Mouse (Mus musculus) small intestine, adult 2 months (tissue): ENCODE results near the gene Slc22a5. TPM values are rescaled to one million over a fixed set of nuclear protein-coding genes. Genes with fewer than 3 reads are reported as not detected.

Experiments
- H3K27ac ChIP-seq: fragments of 200-500 bp; 2 replicates; pipeline ENCODE4 v1.5.1; 2012; ENCODE audit warnings: low read depth, low read length, control low read depth, inconsistent platforms; ENCODE audit not compliant: insufficient read depth
- H3K27me3 ChIP-seq: fragments of 200-500 bp; 2 replicates; pipeline ENCODE4 v1.6.1; 2012; ENCODE audit warnings: mild to moderate bottlenecking, moderate library complexity, low read length, inconsistent platforms; ENCODE audit not compliant: control insufficient read depth, insufficient read depth
- H3K36me3 ChIP-seq: fragments of 200-500 bp; 2 replicates; pipeline ENCODE4 v1.6.1; 2012; ENCODE audit warnings: mild to moderate bottlenecking, low read length, control low read depth, inconsistent platforms; ENCODE audit not compliant: control insufficient read depth, insufficient read depth
- H3K4me1 ChIP-seq: fragments of 200-500 bp; 2 replicates; pipeline ENCODE4 v1.6.1; 2012; ENCODE audit warnings: low read length, inconsistent platforms, mixed read lengths; ENCODE audit not compliant: control insufficient read depth, insufficient read depth, insufficient read length
- H3K4me3 ChIP-seq: fragments of 200-500 bp; 2 replicates; pipeline ENCODE4 v1.5.1; 2012; ENCODE audit warnings: low read depth, mild to moderate bottlenecking, control low read depth, inconsistent platforms, low read length, moderate library complexity
- CTCF ChIP-seq: fragments of 200-500 bp; IDR thresholded peaks from 2 replicates; pipeline ENCODE4 v1.5.1; 2012; ENCODE audit warnings: low read depth, mild to moderate bottlenecking, control low read depth, inconsistent platforms, low read length, moderate library complexity, mixed read lengths; ENCODE audit not compliant: insufficient replicate concordance, insufficient read length; ENCODE audit errors: extremely low read depth
- POLR2A ChIP-seq: fragments of 200-500 bp; IDR thresholded peaks from 2 replicates; pipeline ENCODE4 v1.6.1; 2012; ENCODE audit warnings: low read depth, mild to moderate bottlenecking, control low read depth, inconsistent platforms, low read length, moderate library complexity
- WGBS: fragments of 180-500 bp; shearing (Covaris S2); methylation state at CpG from one replicate; pipeline ENCODE4 v1.1.7; 2018; 5-methylcytosine and 5-hydroxymethylcytosine counted together
- polyA plus RNA-seq: library from polyadenylated mRNA; depleted of rRNA; stranded (reverse); fragments of >200 nt; gene quantifications from 2 replicates; pipeline ENCODE4 v1.2.3, GENCODE M21; 2012

Slc22a5 gene
- polyA plus RNA-seq, 1 experiment, result 44.2 TPM

GRCm38 (mm10) chr11:53839147-53839546 is 52.3 kb downstream of the Slc22a5 start:
- TF ChIP-seq CTCF (no peak), POLR2A (no peak)
- Histone ChIP-seq H3K27me3 (no peaks in the 10 kb centered on the region), H3K4me3 (no peak overlapping the region), H3K4me1 (peaks cover 57% of the 10 kb centered on the region), H3K36me3 (no peaks in the 10 kb centered on the region), H3K27ac (peak overlapping the region; percentile 98)
- WGBS, result 24% methylated on average over 6 of the region's 6 CpGs

- Histone ChIP-seq H3K4me1 (peaks cover 50% of the 10 kb centered on the region), H3K27me3 (no peaks in the 10 kb centered on the region), H3K4me3 (no peak overlapping the region), H3K36me3 (no peaks in the 10 kb centered on the region), H3K27ac (no peak overlapping the region)
- 84% methylated on average over 5 of the region's 5 CpGs for WGBS
- TF ChIP-seq POLR2A (no peak), CTCF (no peak)
These were observed 53.7 kb downstream of the Slc22a5 start for GRCm38 (mm10) chr11:53837731-53838130.

- no peak for TF ChIP-seq POLR2A
- no peak for TF ChIP-seq CTCF
- peaks cover 32% of the 10 kb centered on the region for H3K4me1 ChIP-seq
- 48% methylated on average over 4 of the region's 4 CpGs for WGBS
- H3K27ac ChIP-seq, result no peak overlapping the region; the same call in 1 of the 2 replicates
- no peak overlapping the region for H3K4me3 ChIP-seq
- no peaks in the 10 kb centered on the region for H3K36me3 ChIP-seq
- H3K27me3 ChIP-seq, result no peaks in the 10 kb centered on the region
These were observed 56.0 kb downstream of the Slc22a5 start for GRCm38 (mm10) chr11:53835379-53836010.

GRCm38 (mm10) chr11:53825409-53825808 is 66.1 kb downstream of the Slc22a5 start:
- TF ChIP-seq POLR2A (no peak), CTCF (no peak)
- H3K36me3 ChIP-seq, result 0 out of 2 replicates have a peak, but pooled peaks cover 3% of the 10 kb centered on the region
- H3K27ac ChIP-seq, result no peak overlapping the region
- no peak overlapping the region for H3K4me3 ChIP-seq
- no peaks in the 10 kb centered on the region for H3K27me3 ChIP-seq
- peaks cover 38% of the 10 kb centered on the region for H3K4me1 ChIP-seq
- WGBS, result 84% methylated on average over 4 of the region's 4 CpGs

- WGBS, result 71% methylated on average over 3 of the region's 3 CpGs
- H3K4me1 ChIP-seq, result peaks cover 34% of the 10 kb centered on the region
- no peaks in the 10 kb centered on the region for H3K36me3 ChIP-seq
- TF ChIP-seq CTCF (no peak), POLR2A (no peak)
- no peak overlapping the region for H3K27ac ChIP-seq
- H3K4me3 ChIP-seq, result no peak overlapping the region
- H3K27me3 ChIP-seq, result no peaks in the 10 kb centered on the region
These were observed 69.5 kb downstream of the Slc22a5 start for GRCm38 (mm10) chr11:53821945-53822338.

- Histone ChIP-seq H3K4me1 (peaks cover 32% of the 10 kb centered on the region), H3K36me3 (no peaks in the 10 kb centered on the region), H3K27me3 (no peaks in the 10 kb centered on the region), H3K27ac (no peak overlapping the region), H3K4me3 (no peak overlapping the region)
- WGBS, result 82% methylated on average over 11 of the region's 11 CpGs
- TF ChIP-seq POLR2A, result no peak
- no peak for TF ChIP-seq CTCF
These were observed 70.1 kb downstream of the Slc22a5 start for GRCm38 (mm10) chr11:53821230-53821944.

GRCm38 (mm10) chr11:53820516-53821170 is 70.8 kb downstream of the Slc22a5 start:
- TF ChIP-seq CTCF (no peak), POLR2A (no peak)
- no peaks in the 10 kb centered on the region for H3K27me3 ChIP-seq
- no peaks in the 10 kb centered on the region for H3K36me3 ChIP-seq
- 76% methylated on average over 13 of the region's 13 CpGs for WGBS
- H3K27ac ChIP-seq, result no peak overlapping the region
- no peak overlapping the region for H3K4me3 ChIP-seq
- H3K4me1 ChIP-seq, result peaks cover 27% of the 10 kb centered on the region
